Mouse (Mus musculus) skeletal muscle tissue, adult 2 months (tissue): ENCODE data around the gene Syn3.

Experiments
- DNase-seq: peaks from one replicate; pipeline ENCODE4 v3.0.0-alpha.2; 2012; ENCODE audit warnings: low read depth, low spot score

The Syn3 gene

DNA sequence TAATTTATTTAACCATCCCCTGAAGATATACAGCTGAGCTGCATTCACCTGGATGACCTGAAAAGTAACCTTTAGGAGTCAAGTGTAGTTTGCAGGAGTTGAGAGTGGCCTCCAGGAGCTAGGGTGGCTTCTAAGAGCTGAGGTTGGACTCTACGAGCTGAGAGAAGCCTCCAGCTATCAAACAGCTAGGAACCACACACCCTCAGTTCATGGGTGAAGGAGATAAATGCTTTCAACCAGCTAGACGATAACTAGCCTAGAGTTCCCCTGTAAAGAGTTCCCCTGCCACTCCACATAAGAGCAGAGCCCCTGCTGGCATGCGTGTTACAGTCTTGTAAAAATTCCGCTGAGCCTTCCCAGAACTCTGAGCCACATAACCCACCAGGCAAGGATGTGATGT lies 129.3 kb downstream of the Syn3 start:
- DNase-seq = no peak

DNA sequence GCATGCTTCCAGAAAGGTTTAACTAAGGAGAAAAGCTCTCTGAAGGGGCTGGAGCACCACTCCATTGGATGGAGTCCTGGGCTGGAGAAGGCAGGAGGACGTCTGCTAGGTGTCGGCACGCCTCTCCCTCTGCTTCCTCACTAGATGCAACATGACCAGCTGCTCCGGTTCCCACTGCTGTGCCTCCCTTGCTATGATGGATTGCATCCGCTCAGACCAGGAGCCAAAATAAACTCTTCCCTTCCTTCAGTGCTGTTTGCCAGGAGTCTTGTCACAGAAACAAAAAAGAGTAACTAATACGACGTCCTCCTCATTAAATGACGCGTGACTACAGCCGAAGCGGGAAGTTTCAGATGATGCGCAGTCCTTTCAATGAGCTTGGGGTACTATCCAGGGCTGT lies 129.9 kb downstream of the Syn3 start:
- DNase-seq = no peak

DNA sequence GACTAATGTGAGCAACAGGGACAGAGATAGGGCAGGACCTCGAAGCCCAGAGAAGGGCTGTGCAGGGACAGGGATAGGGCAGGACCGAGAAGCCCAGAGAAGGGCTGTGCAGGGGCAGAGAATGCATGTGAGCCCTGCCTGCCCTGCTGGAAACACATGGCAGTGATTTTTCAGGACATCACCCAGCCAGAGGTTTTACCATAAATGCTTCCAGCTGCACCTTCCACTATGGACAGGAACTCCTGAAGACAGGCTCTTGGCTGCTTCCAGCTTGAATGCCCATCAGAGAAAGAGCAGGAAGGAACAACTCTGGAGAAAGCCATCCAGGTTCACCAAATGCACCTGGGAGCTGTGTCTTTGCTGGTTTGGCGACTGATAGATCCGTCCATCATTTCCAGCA lies 131.3 kb downstream of the Syn3 start:
- DNase-seq = no peak

DNA sequence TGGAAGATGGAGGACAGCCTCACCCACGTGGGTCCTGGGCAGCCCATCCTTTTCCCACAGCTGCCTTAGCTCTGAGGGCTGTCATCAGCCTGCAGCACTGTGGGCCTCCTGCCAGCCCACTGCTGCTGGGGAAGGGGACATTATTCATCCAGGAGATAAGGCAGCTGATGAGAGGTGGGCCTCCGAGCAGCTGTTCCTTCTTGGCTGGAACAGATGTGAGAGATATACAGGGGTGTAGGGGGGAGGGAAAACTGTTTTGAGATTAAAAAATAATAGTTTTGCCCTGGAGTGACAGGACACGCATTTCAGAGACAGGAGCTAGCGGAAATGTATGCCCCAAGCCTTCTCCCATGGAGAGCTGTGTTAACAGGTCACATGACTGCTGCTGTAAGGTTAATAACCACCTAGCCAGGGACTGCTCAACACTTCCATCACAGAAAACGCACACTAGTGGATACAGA lies 133.0 kb downstream of the Syn3 start:
- DNase-seq = no peak

DNA sequence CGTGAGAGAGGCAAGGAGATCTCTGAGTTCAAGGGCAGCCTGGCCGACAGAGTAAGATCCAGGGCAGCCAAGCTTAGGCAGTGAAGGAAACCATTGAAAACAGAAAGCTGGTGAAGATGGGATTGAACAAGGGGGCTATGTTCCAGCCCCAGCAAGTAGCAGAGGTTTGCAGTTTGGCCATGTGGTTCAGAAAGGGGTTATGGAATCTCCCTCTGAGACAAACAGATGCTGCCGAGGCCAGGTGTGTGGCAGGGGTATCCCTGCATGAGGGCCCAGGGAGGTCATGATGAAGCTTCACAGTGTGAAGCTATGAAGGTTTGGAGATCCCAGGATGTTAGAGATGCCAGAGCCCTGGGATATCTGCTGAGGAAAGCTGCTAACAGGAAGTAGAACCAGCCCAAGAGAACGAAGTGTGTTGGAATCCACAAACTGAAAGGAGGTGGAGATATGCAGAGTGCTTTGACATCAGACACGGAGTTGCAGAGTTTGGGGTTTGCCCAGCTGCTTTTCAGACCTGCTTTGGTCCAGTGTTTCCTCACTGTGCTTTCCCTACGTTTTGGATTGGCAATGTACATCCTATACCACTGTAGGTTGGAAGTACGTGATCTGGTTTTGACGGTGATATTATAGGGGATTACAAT lies 134.9 kb downstream of the Syn3 start:
- no peak for DNase-seq

DNA sequence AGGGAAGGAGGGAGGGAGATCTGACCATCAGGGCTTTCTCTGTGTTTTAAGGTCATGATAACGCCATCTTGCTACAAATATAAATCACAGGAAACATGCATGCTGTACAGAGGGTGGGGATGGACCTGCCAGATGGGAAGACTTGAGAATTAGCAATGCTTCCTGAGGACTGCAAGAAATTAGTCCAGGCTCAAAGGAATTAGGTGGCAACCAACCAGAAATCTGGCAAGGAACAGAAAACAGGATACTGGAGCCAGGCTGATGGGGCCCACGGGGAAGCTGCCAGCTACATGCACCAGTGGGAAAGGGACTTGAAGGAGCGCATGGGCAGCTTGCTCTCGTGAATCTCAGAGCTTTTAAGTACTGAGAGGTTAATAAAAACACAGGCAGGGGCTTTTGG lies 139.0 kb downstream of the Syn3 start:
- no peak for DNase-seq

DNA sequence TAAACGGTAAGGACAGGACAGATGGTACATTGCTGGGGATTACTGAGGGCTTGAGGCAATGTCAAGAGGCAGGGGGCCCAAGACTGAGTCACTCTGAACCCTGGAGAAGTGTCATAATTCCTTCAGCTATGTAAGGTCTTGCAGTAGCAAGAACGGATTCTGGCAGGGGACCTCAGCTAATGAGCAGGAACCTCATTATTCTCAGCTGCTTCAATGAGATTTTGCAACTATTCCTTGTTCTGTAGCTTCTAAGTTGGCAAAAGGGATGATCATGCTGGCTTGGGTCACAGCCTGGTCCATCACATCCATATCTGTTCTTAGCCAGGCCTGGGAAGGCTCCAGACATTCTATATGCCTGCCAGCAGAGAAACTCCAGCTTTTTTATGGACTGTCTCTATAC lies 139.5 kb downstream of the Syn3 start:
- DNase-seq = no peak

DNA sequence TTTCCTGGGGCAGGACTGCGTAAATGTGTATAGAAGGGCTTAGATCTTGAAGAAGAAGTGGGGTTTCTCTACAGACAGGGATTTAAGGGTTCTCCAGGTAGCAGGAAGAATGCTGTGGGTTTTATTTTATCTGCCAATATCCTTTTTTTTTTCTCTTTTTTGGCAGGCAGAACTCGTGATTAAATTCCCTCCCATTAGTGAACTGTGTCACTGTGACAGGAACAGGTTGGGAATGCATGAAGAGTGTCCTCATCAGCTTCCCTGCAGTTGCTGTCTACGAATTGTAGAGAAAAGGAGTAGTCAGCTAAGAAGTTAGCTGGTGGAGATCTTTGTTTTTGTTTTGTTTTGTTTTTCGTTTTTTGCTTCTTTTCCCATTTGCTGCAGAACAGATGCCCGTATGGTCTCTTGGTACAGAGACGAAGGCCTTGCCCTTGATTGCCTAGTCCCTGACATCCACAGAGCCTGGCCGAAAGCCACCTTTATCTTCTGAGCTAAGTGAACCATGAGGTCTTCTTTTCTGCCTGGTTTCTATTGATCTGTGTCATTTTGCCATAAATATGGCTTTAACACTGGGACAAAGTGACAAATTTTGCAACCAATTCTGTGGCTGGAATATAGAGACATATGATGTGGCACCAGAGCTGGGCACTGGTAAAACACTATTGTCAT lies 140.3 kb downstream of the Syn3 start:
- DNase-seq = no peak

DNA sequence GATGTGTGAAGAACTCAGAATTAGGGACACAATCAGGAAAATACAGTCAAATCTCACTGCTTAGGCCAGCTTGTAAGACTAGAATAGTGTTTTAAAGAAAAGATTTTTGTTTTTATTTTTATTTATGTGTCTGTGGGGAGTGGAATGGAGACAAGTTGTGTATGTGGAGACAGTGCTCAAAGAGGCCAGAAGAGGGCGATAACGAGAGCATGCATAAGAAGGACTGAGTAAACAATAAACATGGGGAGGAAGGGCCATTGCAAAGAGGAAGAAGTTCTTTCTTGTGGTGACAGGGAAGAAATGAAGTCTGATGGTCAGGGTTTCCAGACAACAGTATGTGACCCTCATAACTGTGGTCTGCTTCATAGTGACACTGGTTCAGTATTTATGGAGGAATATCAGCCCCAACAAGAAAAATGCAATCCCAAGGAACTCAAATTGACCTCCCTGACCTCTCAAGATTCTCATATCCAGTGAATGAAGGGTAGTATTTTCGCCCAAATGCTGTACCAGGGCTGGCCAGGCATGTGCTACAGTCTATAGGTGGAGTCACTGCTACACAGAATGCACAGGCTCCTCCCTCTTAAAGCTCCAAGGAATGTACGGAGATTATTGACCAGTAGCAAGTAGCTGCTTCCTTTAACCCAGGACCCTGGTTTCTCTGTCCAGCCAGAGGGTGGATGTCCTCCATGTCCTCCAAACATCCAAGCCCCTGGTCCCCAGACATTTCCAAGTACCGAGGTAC lies 141.7 kb downstream of the Syn3 start:
- no peak for DNase-seq

DNA sequence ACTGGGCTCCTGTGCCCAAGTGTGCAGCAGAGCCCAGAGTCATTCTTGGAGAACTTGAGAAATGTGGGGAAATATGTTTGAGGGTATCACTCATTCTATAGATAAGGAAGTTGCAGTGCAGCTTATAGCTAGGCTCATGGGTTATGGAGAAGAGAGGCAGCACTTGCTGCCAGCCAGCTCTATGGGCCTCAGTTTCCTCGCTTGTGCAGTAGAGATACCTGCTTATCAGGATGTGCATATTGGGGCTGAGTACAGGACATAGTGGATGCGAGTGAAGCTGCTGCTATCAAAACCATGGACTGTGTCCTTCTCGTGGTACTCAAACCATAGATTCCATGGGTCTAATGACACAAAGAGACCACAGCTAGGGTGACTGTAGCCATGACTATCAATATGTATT lies 146.2 kb downstream of the Syn3 start:
- no peak for DNase-seq

DNA sequence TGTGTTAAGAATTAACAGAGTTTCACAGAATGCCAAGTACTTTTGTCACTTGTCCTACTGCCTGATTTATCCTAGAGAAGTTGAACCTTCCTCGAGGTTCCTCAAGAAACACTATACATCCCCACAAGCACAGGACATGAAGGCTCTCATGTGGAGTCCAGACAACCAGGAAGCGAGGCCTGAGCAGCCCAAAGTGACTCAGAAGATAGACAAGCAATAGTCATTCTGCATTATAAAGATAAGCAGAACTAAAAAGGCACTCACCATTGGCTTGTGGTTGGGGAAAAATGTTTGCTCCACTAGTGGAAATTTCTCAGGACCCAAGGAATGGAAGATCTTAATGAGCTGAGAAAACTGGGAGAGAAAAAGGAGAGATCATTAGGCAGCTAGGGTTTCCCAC lies 147.4 kb downstream of the Syn3 start:
- DNase-seq = no peak

DNA sequence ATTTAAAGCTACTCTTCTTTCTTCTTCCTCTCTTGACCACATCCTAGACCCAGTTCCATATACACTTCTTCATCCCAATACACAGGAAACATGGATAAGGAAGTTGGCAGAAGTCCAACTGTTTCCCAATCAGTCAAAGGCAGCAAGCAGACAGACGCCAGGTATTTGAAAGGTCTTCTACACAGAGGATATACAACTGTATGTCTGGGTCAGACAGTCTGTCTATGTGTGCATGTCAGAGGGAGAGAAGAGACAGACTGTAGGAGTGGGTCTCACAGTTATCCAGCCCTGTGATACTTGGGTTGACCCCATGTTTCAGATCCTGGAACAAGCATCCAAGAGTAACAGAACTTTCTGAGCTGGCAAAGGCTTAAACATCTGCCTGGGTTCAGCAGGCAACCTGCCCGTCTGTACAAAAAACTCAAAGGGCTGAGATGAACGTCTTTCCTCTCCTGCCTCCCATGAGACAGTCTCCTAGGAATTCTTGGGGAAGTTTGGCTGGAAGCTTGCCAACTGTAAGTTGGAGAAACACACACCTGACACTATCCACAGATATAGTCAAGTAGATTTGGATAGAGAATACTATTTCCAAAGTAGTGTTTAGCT lies 152.4 kb downstream of the Syn3 start:
- no peak for DNase-seq

DNA sequence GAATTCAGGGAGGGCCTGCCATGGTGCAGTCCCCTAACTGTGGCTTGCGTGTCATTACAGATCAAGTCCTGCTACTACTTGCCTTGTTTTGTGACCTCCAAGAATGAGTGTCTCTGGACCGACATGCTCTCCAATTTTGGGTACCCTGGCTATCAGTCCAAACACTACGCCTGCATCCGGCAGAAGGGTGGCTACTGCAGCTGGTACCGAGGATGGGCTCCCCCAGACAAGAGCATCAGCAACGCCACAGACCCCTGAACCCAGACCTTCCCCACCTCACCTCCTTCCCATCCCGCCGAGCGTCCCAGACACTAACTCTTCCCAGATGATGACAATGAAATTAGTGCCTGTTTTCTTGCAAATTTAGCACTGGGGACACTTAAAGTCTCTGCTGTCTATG lies 153.1 kb downstream of the Syn3 start:
- DNase-seq = no peak

DNA sequence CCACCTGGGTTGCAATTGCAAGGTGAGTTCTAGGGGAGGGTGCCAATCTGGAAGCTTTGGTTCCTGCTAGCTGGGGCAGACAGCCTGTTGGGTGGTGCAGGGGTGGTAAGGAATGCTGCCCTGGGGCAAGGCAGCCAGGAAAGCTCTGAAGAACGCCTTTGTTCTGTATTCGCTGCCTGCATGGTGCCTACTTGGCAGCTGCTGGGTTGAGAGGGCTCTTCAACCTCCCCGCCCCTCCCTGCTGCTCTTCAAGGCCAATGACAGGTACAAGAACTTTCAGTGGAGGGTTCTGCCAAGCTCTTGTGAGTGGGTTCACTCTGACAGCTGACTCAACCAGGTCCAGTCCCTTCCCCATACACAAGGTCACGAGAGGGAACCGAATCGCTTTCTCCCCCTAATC lies 154.0 kb downstream of the Syn3 start:
- DNase-seq = no peak

DNA sequence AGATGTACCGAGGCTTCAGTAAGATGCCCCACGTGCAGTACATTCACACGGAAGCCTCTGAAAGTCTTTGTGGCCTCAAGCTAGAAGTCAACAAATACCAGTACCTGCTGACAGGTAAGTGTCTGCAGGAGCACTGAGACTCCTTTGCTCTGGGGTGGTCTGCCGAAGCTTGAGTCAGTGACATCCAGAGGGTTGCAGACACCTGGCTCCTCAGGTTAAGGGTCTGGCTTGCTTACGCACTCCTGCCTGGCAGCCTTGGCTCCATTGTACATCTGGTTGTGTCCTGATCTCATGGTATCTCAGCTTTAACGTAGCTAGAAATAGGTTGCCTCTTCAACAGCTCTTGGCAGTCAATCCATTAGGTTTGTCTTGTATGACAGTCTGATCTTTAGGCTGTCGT lies 154.8 kb downstream of the Syn3 start:
- no peak for DNase-seq

DNA sequence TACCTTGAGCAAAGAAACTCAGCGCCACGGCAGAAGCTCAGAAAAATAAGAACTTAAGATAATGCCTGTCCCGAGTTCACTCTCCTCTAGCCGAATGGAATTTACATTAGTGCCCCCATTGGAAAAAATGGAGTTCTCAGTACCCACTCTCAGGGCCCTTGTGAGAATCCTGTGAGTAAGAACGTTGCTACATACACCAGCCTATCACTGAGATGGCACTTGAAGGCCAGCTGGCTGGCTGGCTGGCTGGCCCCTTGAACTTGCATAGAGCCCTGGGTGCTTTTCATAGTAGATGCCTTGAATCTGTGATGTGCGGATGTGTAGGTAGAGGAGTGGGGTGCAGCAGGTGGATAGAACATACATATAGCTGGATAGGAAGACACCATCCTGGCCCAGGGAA lies 155.3 kb downstream of the Syn3 start:
- DNase-seq = no peak

DNA sequence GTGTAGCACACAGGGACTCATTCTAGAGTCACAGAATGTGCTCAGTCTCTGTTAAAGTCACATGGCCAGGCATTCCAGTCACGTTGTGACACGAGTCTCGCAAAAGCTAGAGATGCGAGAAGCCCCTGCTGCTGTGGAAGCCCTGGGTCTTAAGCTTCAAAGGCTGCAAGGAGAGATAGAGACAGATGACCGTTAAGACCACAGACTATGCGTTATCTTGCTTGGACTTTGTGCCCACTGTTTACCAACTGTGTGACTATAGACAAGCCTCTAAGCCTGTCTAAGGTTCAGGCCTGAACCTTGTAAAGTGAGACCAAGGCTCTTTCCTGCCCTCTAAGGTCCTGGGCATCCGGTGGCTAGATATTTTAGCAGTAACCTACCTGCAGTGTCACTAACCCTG lies 156.0 kb downstream of the Syn3 start:
- DNase-seq = no peak

DNA sequence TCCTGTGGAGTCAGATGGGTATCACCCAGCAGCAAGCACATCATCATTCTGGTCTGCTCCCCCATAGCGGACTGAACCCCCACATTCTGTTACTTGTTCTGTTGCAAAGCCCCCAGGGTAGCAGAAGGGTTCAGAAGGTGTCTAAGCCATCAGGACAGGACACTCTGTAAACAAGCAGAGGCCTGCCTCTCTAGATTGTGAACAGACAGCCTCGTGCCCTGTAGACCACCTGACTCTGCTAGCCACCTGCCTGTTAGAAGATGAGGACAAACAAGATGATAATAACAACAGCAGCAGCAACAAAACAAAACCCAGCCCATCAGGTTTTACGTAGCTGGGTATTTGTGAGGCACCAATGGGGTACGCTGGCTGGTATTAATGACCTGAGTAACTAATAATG lies 156.5 kb downstream of the Syn3 start:
- no peak for DNase-seq

DNA sequence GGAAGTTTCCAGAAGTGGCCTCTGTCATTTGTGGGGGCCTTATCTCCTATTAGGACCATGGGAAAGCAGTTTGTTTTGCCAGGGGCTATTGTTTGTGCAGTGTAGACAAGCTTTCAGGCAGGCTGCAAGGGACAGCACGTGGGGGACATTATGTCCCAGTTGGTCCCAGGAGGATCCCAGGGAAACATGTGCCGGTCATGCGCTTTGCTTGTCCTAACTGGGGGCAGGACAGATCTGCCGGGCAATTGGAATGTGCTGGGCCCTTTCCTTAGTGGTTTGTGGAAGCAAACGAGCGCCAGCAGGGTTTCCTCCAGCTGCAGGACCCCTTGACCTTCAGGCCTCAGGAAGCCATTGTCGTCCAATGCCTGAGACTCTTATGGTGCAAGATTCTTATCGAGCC lies 157.1 kb downstream of the Syn3 start:
- peak; percentile 79 for DNase-seq

DNA sequence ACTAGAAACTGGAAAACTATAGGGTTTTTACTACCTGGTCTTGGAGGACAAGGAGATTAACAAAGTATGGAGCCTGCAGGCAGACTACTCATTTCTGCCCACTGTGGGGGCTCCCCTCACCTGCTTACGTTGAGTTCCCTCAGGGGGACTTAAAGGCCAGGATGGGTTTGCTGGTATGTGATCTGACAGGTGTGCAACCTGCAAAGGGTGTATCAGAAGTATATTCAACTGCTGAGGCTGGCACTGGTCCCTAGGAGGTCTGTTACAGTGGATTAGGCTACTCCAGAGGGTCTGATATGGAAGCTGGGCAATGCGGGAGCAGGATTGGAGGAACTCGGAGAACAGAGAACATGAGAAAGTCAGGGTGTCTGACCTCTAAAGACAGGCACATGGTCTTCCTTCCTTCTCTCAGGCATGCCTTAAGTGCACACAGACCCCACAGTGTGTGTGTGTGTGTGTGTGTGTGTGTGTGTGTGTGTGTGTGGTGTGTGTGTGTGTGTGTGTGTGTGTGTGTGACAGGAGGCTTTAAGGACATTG lies 157.6 kb downstream of the Syn3 start:
- DNase-seq = no peak

DNA sequence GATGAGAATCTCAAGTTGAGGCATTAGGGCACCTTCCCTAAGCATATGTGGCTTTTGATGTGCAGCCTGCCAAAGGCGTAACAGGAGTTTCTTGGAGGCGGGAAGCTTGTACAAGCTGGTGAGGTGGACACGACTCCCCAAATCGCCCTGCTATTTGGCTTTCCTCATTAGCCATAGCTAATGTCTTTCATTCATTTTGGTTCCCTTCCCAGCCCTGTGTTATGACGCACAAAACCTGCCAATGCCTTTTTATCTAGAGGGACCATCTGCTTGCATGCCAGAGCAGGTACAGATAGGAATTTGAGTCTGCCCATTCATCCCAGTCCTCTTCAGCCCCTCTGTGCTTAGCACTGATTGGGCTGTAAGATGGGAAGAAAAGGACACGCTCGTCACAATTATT lies 158.3 kb downstream of the Syn3 start:
- no peak for DNase-seq

DNA sequence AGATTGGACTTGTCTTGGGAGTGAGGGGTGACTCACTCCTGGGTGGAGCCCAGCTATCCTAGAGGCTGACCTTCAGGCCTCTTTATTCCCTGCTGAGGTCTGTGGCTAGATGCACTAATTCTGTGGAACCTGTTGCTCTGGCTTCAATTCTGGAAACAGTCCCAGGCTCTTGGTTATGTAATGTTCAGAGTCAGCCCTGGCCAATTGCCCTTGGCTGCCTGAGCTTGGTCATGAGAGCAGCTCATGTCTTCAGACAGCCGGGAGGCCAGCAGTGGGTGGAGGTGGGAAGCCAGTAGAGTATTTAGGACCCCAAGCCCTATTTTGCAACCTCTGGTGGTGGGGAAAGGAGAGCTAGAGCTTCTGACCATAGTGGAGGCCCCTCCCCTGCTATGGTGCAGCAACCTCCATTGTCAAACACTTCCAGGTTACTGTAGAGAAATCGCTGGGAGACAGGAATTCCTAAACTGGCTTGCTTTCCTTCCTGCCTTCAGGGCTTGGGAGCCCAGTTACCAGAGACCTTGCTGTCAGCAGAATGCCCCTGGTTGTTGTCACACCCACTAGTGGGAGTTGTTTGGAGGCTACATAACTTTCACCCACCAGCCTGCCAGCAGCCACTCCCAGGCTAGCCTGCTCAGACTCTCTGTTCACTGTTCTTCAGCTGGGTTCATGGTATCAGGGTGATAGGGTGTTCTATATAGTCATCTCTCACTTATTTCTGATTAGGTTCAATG lies 158.9 kb downstream of the Syn3 start:
- peak; percentile 99 for DNase-seq
